Mouse (Mus musculus) hindbrain, postnatal 0 days (tissue): ENCODE results near the gene Ddah1. TPM values are rescaled to one million over a fixed set of nuclear protein-coding genes. Genes with fewer than 3 reads are reported as not detected.
A peak's percentile ranks its signal among the peaks of the same experiment; 100 is the strongest.

Experiments used
- ATAC-seq: fragments of 200-750 bp; cut with Nextera tagmentation; 2 replicates; pipeline ENCODE4 v1.8.0; 2017; ENCODE audit warnings: mild to moderate bottlenecking, moderate TSS enrichment, moderate library complexity
- DNase-seq: peaks from one replicate; pipeline ENCODE4 v3.0.0-alpha.2; 2015; ENCODE audit warnings: low spot score
- H3K27ac ChIP-seq: fragments of 300-500 bp; sonication (generic); 2 replicates; pipeline ENCODE4 v1.5.1; 2014; ENCODE audit warnings: mild to moderate bottlenecking
- H3K27me3 ChIP-seq: fragments of 300-500 bp; sonication (generic); 2 replicates; pipeline ENCODE4 v1.6.1; 2014; ENCODE audit warnings: low read length, mixed read lengths; ENCODE audit not compliant: insufficient read depth
- H3K36me3 ChIP-seq: fragments of 300-500 bp; sonication (generic); 2 replicates; pipeline ENCODE4 v1.6.1; 2014; ENCODE audit warnings: low read length, mixed read lengths; ENCODE audit not compliant: insufficient read depth
- H3K4me1 ChIP-seq: fragments of 300-500 bp; sonication (generic); 2 replicates; pipeline ENCODE4 v1.6.1; 2014; ENCODE audit warnings: antibody characterized with exemption, low read length, mixed read lengths; ENCODE audit not compliant: insufficient read depth
- H3K4me2 ChIP-seq: fragments of 300-500 bp; sonication (generic); 2 replicates; pipeline ENCODE4 v1.6.1; 2014; ENCODE audit warnings: low read depth, mild to moderate bottlenecking, low read length, moderate library complexity, mixed read lengths
- H3K4me3 ChIP-seq: fragments of 300-500 bp; sonication (generic); 2 replicates; pipeline ENCODE4 v1.5.1; 2014; ENCODE audit warnings: low read length
- H3K9ac ChIP-seq: fragments of 300-500 bp; sonication (generic); replicated peaks from 2 replicates; pipeline ENCODE4 v1.6.1; 2014; ENCODE audit warnings: mild to moderate bottlenecking, low read length, moderate library complexity, mixed read lengths
- H3K9me3 ChIP-seq: fragments of 300-500 bp; sonication (generic); 2 replicates; pipeline ENCODE4 v1.6.1; 2016; ENCODE audit warnings: low read length, mixed read lengths
- CTCF ChIP-seq: IDR thresholded peaks from 2 replicates; pipeline ENCODE4 v1.5.1; 2016; ENCODE audit warnings: antibody characterized with exemption, control low read depth, low read depth
- WGBS: fragments of 180-500 bp; shearing (Covaris S2); extraction: QIAGEN DNeasy Blood & Tissue Kit; methylation state at CpG from one replicate; pipeline ENCODE4 v1.1.7; 2014; 5-methylcytosine and 5-hydroxymethylcytosine counted together
- polyA plus RNA-seq: library from polyadenylated mRNA; unstranded; fragments of >200 nt; fragmentation: Nextera tagmentation; extraction: Ambion mirVana; gene quantifications from 2 replicates; pipeline ENCODE4 v1.2.1, GENCODE M21; 2015
- total RNA-seq: library from RNA; depleted of rRNA; stranded (reverse); fragments of >200 nt; gene quantifications from 2 replicates; pipeline ENCODE4 v1.2.3, GENCODE M21; 2014

Gene Ddah1
- total and polyA plus RNA-seq, 2 experiments from 2014 or later: 125 to 170 TPM

GRCm38 (mm10) chr3:145820439-145820838 is 62.0 kb downstream of the Ddah1 start:
- Histone ChIP-seq H3K27ac (no peak overlapping the region), H3K4me1 (no peaks in the 10 kb centered on the region), H3K36me3 (no peaks in the 10 kb centered on the region), H3K9me3 (no peaks in the 10 kb centered on the region), H3K4me3 (no peak overlapping the region), H3K4me2 (no peak overlapping the region), H3K27me3 (no peaks in the 10 kb centered on the region), H3K9ac (no peak overlapping the region)
- ATAC-seq: no peak
- no peak for TF ChIP-seq CTCF
- 78% methylated on average over 2 of the region's 2 CpGs for WGBS
- no peak for DNase-seq

GRCm38 (mm10) chr3:145820938-145821337 is 62.5 kb downstream of the Ddah1 start:
- Histone ChIP-seq H3K4me3 (no peak overlapping the region), H3K4me2 (no peak overlapping the region), H3K9ac (no peak overlapping the region), H3K27me3 (no peaks in the 10 kb centered on the region), H3K9me3 (no peaks in the 10 kb centered on the region), H3K36me3 (no peaks in the 10 kb centered on the region), H3K4me1 (no peaks in the 10 kb centered on the region), H3K27ac (no peak overlapping the region)
- DNase-seq (no peak), ATAC-seq (no peak)
- WGBS: 96% methylated on average over 2 of the region's 2 CpGs
- TF ChIP-seq CTCF: peak; percentile 9; the same call in 1 of the 2 replicates

GRCm38 (mm10) chr3:145822201-145822600 is 63.7 kb downstream of the Ddah1 start:
- Histone ChIP-seq H3K9ac (no peak overlapping the region), H3K9me3 (no peaks in the 10 kb centered on the region), H3K4me1 (peaks cover 2% of the 10 kb centered on the region; the same call in 1 of the 2 replicates), H3K27me3 (no peaks in the 10 kb centered on the region), H3K27ac (no peak overlapping the region), H3K4me3 (no peak overlapping the region), H3K36me3 (no peaks in the 10 kb centered on the region), H3K4me2 (no peak overlapping the region)
- 86% methylated on average over 4 of the region's 4 CpGs for WGBS
- ATAC-seq: no peak
- DNase-seq: no peak
- no peak for TF ChIP-seq CTCF

GRCm38 (mm10) chr3:145823661-145824060 is 65.2 kb downstream of the Ddah1 start:
- DNase-seq (no peak), ATAC-seq (no peak)
- H3K27ac ChIP-seq: no peak overlapping the region
- H3K36me3 ChIP-seq: no peaks in the 10 kb centered on the region
- H3K4me1 ChIP-seq: peaks cover 9% of the 10 kb centered on the region; the same call in 1 of the 2 replicates
- H3K4me3 ChIP-seq: no peak overlapping the region
- 85% methylated on average over 4 of the region's 4 CpGs for WGBS
- no peak for TF ChIP-seq CTCF
- no peaks in the 10 kb centered on the region for H3K9me3 ChIP-seq
- H3K4me2 ChIP-seq: no peak overlapping the region
- H3K27me3 ChIP-seq: no peaks in the 10 kb centered on the region
- H3K9ac ChIP-seq: no peak overlapping the region

GRCm38 (mm10) chr3:145825416-145826055 is 67.1 kb downstream of the Ddah1 start:
- H3K4me2 ChIP-seq: no peak overlapping the region
- H3K4me1 ChIP-seq: peaks cover 9% of the 10 kb centered on the region; the same call in 1 of the 2 replicates
- H3K4me3 ChIP-seq: no peak overlapping the region
- 30% methylated on average over 11 of the region's 11 CpGs for WGBS
- ATAC-seq (no peak), DNase-seq (no peak)
- TF ChIP-seq CTCF: no peak
- H3K27ac ChIP-seq: no peak overlapping the region
- no peaks in the 10 kb centered on the region for H3K9me3 ChIP-seq
- no peaks in the 10 kb centered on the region for H3K27me3 ChIP-seq
- H3K36me3 ChIP-seq: no peaks in the 10 kb centered on the region
- H3K9ac ChIP-seq: no peak overlapping the region

- no peak for TF ChIP-seq CTCF
- H3K36me3 ChIP-seq: no peaks in the 10 kb centered on the region
- H3K4me3 ChIP-seq: no peak overlapping the region
- H3K9ac ChIP-seq: peak overlapping the region; percentile 24; the same call in 1 of the 2 replicates
- peak; percentile 45 for DNase-seq
- ATAC-seq: peak; percentile 31; the same call in 1 of the 2 replicates
- H3K9me3 ChIP-seq: no peaks in the 10 kb centered on the region
- H3K4me2 ChIP-seq: peak overlapping the region; percentile 48
- H3K4me1 ChIP-seq: peaks cover 9% of the 10 kb centered on the region; the same call in 1 of the 2 replicates
- 32% methylated on average over 18 of the region's 18 CpGs for WGBS
- no peaks in the 10 kb centered on the region for H3K27me3 ChIP-seq
- H3K27ac ChIP-seq: peak overlapping the region; percentile 54
Measured at GRCm38 (mm10) chr3:145827191-145828045, 68.9 kb downstream of the Ddah1 start.
